Mouse (Mus musculus) heart, embryonic 14.5 days (tissue): ENCODE measurements at regions not wholly inside any gene's neighbourhood (a gene's known extent, or its start where the extent isn't known, plus 50 kb on each side); places are given as distances from the start of the nearest gene placed in this dataset.

Source experiments
- ATAC-seq: fragments of 200-750 bp; cut with Nextera tagmentation; 2 replicates; pipeline ENCODE4 v1.8.0; 2017; ENCODE audit warnings: low read depth, moderate TSS enrichment; ENCODE audit not compliant: insufficient number of reproducible peaks, insufficient read depth, low FRiP score
- H3K27ac ChIP-seq, 2 experiments: fragments of 200-500 bp in 1 of 2; fragments of 300-500 bp in 1 of 2; sonication (generic) in 1 of 2; replicated peaks in 1 of 2; 2 replicates each; pipeline ENCODE4 v1.5.1; 2012 to 2014; ENCODE audit warnings: low read depth in 2 of 2, low read length in 2 of 2, control low read depth in 1 of 2, mild to moderate bottlenecking in 1 of 2, mixed read lengths in 1 of 2; ENCODE audit not compliant: control insufficient read depth in 1 of 2, insufficient read depth in 1 of 2
- H3K27me3 ChIP-seq: fragments of 300-500 bp; sonication (generic); 2 replicates; pipeline ENCODE4 v1.6.1; 2014; ENCODE audit warnings: mild to moderate bottlenecking, low read length, control low read depth; ENCODE audit not compliant: control insufficient read depth, insufficient read depth
- H3K36me3 ChIP-seq: fragments of 300-500 bp; sonication (generic); 2 replicates; pipeline ENCODE4 v1.6.1; 2014; ENCODE audit warnings: mild to moderate bottlenecking, control low read depth, low read length, mixed read lengths; ENCODE audit not compliant: control insufficient read depth, insufficient read depth
- H3K4me1 ChIP-seq, 2 experiments: fragments of 200-500 bp in 1 of 2; fragments of 300-500 bp in 1 of 2; sonication (generic) in 1 of 2; 2 replicates each; pipeline ENCODE4 v1.6.1; 2012 to 2014; ENCODE audit warnings: low read length in 2 of 2, control low read depth in 1 of 2, mixed read lengths in 1 of 2; ENCODE audit not compliant: control insufficient read depth in 2 of 2, insufficient read depth in 2 of 2
- H3K4me2 ChIP-seq: fragments of 300-500 bp; sonication (generic); 2 replicates; pipeline ENCODE4 v1.6.1; 2014; ENCODE audit warnings: mild to moderate bottlenecking, low read length
- H3K4me3 ChIP-seq, 2 experiments: fragments of 200-500 bp in 1 of 2; fragments of 300-500 bp in 1 of 2; sonication (generic) in 1 of 2; 2 replicates each; pipeline ENCODE4 v1.5.1; 2012 to 2014; ENCODE audit warnings: low read length in 2 of 2, mild to moderate bottlenecking in 2 of 2, control low read depth in 1 of 2, low read depth in 1 of 2, moderate library complexity in 1 of 2; ENCODE audit not compliant: control insufficient read depth in 1 of 2, insufficient read depth in 1 of 2
- H3K9ac ChIP-seq: fragments of 300-500 bp; sonication (generic); 2 replicates; pipeline ENCODE4 v1.6.1; 2014; ENCODE audit warnings: mild to moderate bottlenecking, low read length
- H3K9me3 ChIP-seq: fragments of 300-500 bp; sonication (generic); 2 replicates; pipeline ENCODE4 v1.6.1; 2016; ENCODE audit warnings: low read length, control low read depth; ENCODE audit not compliant: control insufficient read depth
- WGBS: fragments of 180-500 bp; shearing (Covaris S2); extraction: QIAGEN DNeasy Blood & Tissue Kit; methylation state at CpG from one replicate; pipeline ENCODE4 v1.1.7; 2014; 5-methylcytosine and 5-hydroxymethylcytosine counted together

DNA sequence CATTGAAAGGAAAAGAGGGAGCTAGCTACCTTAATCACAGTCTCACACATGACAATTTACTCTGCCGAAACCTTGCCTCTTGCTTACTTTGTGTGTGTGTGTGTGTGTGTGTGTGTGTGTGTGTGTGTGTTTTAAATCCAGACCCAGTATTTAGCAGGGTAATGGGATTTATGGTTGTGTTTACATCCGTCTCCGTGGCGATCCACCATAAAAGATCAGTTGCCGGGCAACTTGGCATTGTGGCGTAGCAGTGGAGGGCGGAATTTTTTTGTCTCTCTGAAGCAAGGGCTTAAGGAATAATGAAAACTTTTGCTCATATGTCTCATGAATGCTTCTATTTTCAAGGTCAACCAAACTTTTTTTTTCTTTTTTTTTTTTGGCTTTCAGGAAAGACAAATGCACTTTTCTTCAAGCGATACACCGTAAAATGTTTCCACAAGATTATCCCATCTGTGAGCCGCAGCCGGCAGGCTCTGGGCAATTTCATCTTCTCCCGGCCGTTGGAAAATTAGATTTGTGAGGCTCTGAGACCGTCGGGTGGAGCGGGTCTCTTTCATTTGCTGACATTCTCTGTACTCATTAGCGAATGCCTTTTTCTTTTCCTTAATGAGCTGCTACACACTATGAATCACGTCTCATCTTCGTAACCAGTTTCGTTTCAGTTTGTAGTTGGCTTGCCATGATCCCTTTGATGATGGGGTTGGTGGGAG, 53.9 kb upstream of the Ptch1 start:
- no peak overlapping the region for H3K9ac ChIP-seq
- ATAC-seq = no peak

DNA sequence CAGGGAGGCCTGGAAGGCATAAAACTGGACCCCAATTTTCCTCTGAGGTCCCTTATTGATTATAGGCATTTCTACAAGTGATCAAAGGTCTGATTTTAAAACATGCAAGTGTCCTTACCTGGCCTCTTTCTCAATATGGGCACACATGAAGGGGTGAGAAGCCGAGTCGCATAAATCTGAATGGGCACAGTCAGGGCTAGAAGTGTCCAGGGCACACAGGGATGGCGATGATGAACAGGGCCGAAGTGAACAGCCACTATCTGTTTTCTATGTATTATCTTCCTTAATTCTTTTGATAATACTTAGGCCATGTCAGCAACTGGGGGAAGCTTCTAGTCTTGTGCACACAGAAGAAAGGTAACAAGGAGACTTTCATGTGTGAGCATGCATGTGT, 54.5 kb upstream of the Ptch1 start:
- H3K36me3 ChIP-seq = no peaks in the 10 kb centered on the region
- H3K27ac ChIP-seq = no peak overlapping the region
- H3K4me3 ChIP-seq = no peak overlapping the region
- no peaks in the 10 kb centered on the region for H3K27me3 ChIP-seq
- no peak for ATAC-seq
- H3K4me2 ChIP-seq = no peak overlapping the region
- no peaks in the 10 kb centered on the region for H3K9me3 ChIP-seq
- no peak overlapping the region for H3K9ac ChIP-seq
- 89% methylated on average over 4 of the region's 4 CpGs for WGBS
- H3K4me1 ChIP-seq = no peaks in the 10 kb centered on the region

More for the DNA sequence above, 53.9 kb upstream of the Ptch1 start:
- no peak overlapping the region for H3K4me2 ChIP-seq
- no peaks in the 10 kb centered on the region for H3K4me1 ChIP-seq
- H3K4me3 ChIP-seq = no peak overlapping the region
- 79% methylated on average over 20 of the region's 20 CpGs for WGBS
- H3K9me3 ChIP-seq = no peaks in the 10 kb centered on the region
- H3K27ac ChIP-seq = no peak overlapping the region
- H3K36me3 ChIP-seq = no peaks in the 10 kb centered on the region
- no peaks in the 10 kb centered on the region for H3K27me3 ChIP-seq

GRCm38 (mm10) chr13:63631771-63632347, 58.5 kb upstream of the Ptch1 start:
- Histone ChIP-seq H3K4me1 (no peaks in the 10 kb centered on the region), H3K9ac (no peak overlapping the region), H3K36me3 (no peaks in the 10 kb centered on the region), H3K9me3 (no peaks in the 10 kb centered on the region), H3K4me3 (no peak overlapping the region), H3K27ac (no peak overlapping the region), H3K4me2 (no peak overlapping the region), H3K27me3 (no peaks in the 10 kb centered on the region)
- 58% methylated on average over 5 of the region's 5 CpGs for WGBS
- ATAC-seq = no peak

DNA sequence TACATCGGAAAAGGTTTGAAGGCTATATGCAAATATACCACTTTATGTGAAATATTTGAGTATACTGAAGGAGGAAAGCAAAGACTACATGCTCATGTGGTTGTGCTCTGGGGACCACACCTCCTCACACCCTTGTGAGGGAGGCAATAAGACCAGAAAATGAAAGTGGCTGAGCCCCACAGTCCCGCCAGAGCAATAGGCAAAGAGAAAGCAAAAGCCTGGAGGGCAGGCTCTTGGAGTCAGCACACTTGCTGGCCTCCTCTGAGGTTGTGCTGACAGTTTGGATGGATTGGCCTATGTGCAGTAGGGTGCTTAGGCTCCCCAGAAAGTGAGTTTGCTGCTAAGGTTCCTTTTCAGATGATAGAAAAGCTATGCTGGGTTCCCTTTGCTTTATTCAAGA, 60.9 kb upstream of the Ptch1 start:
- Histone ChIP-seq H3K4me1 (no peaks in the 10 kb centered on the region), H3K4me2 (no peak overlapping the region), H3K9ac (no peak overlapping the region), H3K27me3 (no peaks in the 10 kb centered on the region), H3K27ac (no peak overlapping the region), H3K4me3 (no peak overlapping the region), H3K9me3 (no peaks in the 10 kb centered on the region), H3K36me3 (no peaks in the 10 kb centered on the region)
- ATAC-seq = no peak
- 85% methylated on average over 2 of the region's 2 CpGs for WGBS

DNA sequence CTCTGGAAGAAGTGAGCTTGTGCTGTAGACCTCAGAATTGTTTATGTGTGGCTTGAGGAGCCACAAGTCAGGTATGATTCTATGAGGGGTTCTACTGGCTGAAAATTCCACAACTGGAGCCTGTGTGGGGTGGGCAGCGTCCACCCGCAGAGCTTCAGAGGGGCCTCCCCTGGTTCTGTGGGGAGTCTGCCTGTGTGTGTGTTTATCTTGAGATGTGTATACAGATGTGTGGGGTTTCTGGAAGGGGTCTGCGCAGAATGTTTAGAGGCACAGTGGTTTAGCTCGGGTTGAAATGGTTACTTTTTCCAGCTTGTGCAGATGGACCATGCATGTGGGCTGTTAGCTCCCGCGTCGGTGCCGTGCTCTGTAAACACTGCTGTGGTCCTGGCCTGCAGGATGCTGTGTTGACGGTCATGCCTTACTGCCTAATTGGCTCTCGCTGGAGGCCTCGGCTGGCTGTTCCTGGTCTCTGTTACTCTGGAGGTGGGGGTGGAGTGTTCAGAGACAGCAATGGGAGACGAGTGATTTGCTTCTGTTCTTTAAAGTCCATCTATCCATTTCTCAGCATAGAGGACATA, 68.3 kb upstream of the Ptch1 start:
- WGBS = 51% methylated on average over 12 of the region's 12 CpGs
- H3K4me2 ChIP-seq = no peak overlapping the region
- H3K9me3 ChIP-seq = no peaks in the 10 kb centered on the region
- H3K4me1 ChIP-seq = peaks cover 14 to 21% of the 10 kb centered on the region in 2 experiments
- H3K4me3 ChIP-seq = no peak overlapping the region
- H3K9ac ChIP-seq = no peak overlapping the region
- H3K36me3 ChIP-seq = no peaks in the 10 kb centered on the region
- H3K27me3 ChIP-seq = no peaks in the 10 kb centered on the region
- H3K27ac ChIP-seq = peak overlapping the region in 1 of 2 experiments; percentile 92; a peak in 1 of 4 replicates
- no peak for ATAC-seq

DNA sequence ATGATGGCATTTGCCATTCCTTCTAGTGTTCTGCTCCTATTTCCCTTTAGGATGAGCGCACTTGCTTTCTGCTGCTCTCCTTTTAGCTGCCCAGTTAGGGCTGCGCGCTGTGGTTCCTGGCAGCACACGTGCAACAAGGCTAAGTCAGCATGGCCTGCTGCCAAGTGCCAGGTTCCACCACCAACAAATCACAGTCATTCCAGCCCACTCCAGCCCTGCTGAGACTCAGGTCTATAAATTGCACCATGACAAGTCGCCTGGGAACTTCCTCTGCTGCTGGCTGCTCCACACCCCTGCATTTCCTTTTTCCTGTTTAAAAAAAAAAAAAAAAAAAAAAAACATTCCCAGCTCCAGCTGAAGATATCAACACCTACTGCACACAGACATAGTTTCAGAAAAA, 69.2 kb upstream of the Ptch1 start:
- 7% methylated on average over 5 of the region's 5 CpGs for WGBS
- Histone ChIP-seq H3K9ac (no peak overlapping the region), H3K27me3 (no peaks in the 10 kb centered on the region), H3K9me3 (no peaks in the 10 kb centered on the region), H3K36me3 (no peaks in the 10 kb centered on the region), H3K27ac (peak overlapping the region; percentile 85 to 92), H3K4me1 (peaks cover 14 to 21% of the 10 kb centered on the region in 2 experiments), H3K4me2 (peak overlapping the region; percentile 23; the same call in 1 of the 2 replicates), H3K4me3 (no peak overlapping the region)
- ATAC-seq = peak; percentile 88

DNA sequence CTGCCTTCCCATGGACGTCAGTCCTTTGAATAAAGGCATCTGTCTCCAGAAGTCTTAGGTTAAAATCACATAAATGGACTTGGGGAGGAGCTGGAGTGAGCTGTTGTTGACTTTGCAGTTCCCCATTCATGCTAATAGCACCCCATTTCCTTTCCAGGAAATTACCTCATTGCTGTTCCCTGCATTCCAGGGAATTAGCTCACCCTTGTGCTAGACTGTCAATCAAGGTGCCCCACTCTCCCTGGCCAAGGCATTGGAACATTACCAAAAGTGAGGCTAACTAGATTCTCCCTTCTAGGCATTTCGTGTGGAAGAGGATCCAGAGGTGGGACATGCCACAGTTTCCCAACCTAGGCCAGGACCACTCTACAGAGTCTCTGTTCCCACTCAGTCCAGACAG, 70.0 kb upstream of the Ptch1 start:
- H3K4me2 ChIP-seq = no peak overlapping the region
- 0 out of 2 replicates have a peak, but pooled peaks have one; percentile 31 for ATAC-seq

More for the DNA sequence above, 70.0 kb upstream of the Ptch1 start:
- Histone ChIP-seq H3K27ac (peak overlapping the region; percentile 85 to 92), H3K4me3 (no peak overlapping the region), H3K9ac (no peak overlapping the region), H3K27me3 (no peaks in the 10 kb centered on the region), H3K4me1 (peaks cover 14 to 21% of the 10 kb centered on the region in 2 experiments), H3K36me3 (no peaks in the 10 kb centered on the region), H3K9me3 (no peaks in the 10 kb centered on the region)
- 44% methylated on average over 2 of the region's 2 CpGs for WGBS
